Mouse (Mus musculus) olfactory bulb, adult 2 months (tissue): ENCODE results near the gene Rab21.

Source experiments
- CTCF ChIP-seq: fragments of 200-500 bp; IDR thresholded peaks from 2 replicates; pipeline ENCODE4 v1.5.1; 2012; ENCODE audit warnings: low read depth, mild to moderate bottlenecking, low read length, moderate library complexity; ENCODE audit not compliant: insufficient read depth
- POLR2A ChIP-seq: fragments of 200-500 bp; IDR thresholded peaks from 2 replicates; pipeline ENCODE4 v1.6.1; 2012; ENCODE audit warnings: mild to moderate bottlenecking, low read depth, low read length, moderate library complexity; ENCODE audit not compliant: insufficient read depth

DNA sequence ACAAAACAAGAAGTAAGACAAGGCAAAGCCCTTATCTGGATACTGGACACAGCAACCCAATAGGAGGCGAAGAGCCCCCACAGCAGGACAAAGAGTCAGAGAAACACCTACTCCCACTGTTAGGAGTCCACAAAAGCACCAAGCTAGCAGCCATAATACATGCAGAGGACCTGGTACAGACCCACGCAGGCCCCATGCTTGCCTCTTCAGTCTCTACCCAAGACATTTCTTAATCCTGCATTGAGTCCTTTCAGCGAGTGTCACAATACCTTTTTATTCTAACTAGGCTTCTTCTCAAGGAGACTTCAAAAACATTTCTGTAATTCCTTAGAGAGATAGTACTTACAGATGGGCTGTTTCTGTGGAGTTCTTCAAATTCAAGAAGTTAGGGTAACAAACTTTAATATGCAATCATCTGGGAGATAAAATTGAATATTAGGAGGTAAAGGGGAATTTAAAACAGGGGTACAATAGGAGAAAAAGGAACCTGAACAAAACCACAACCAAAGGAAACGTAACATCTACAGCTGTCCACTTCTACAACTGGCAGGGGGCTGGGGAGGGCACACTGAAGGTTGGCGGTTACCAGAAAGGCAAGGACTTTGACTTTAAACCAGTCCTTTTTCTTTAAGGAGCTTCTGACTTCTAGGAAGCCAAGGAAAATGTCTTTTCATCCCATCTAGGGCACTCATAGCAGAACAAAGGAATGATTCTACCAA, 6.1 kb upstream of the Rab21 start:
- TF ChIP-seq POLR2A (no peak), CTCF (no peak)
